Mouse (Mus musculus) layer of hippocampus, adult 9-10 months (tissue): ENCODE measurements around the gene Atp5d.

ENCODE experiments used
- DNase-seq: peaks from one replicate; pipeline ENCODE4 v3.0.0; 2022; ENCODE audit warnings: low spot score

Gene Atp5d

GRCm38 (mm10) chr10:80117736-80118135 is 20.7 kb upstream of the Atp5d start:
- DNase-seq: no peak

- DNase-seq: no peak
Observed at GRCm38 (mm10) chr10:80118552-80118951, 19.9 kb upstream of the Atp5d start.

- DNase-seq: no peak
Observed at GRCm38 (mm10) chr10:80120146-80120545, 18.3 kb upstream of the Atp5d start.

- no peak for DNase-seq
Observed at GRCm38 (mm10) chr10:80121639-80122038, 16.8 kb upstream of the Atp5d start.

GRCm38 (mm10) chr10:80123932-80124562 is 14.4 kb upstream of the Atp5d start:
- no peak for DNase-seq

- DNase-seq: no peak
Observed at GRCm38 (mm10) chr10:80127920-80128319, 10.5 kb upstream of the Atp5d start.

- no peak for DNase-seq
Observed at GRCm38 (mm10) chr10:80129846-80130245, 8.6 kb upstream of the Atp5d start.

GRCm38 (mm10) chr10:80130403-80131031 is 7.9 kb upstream of the Atp5d start:
- DNase-seq: no peak

GRCm38 (mm10) chr10:80131316-80131951 is 7.0 kb upstream of the Atp5d start:
- no peak for DNase-seq

GRCm38 (mm10) chr10:80131952-80132350 is 6.5 kb upstream of the Atp5d start:
- DNase-seq: no peak

- DNase-seq: no peak
Observed at GRCm38 (mm10) chr10:80133226-80133849, 5.1 kb upstream of the Atp5d start.

- DNase-seq: no peak
Observed at GRCm38 (mm10) chr10:80134421-80134820, 4.0 kb upstream of the Atp5d start.

GRCm38 (mm10) chr10:80135161-80135560 is 3.3 kb upstream of the Atp5d start:
- DNase-seq: no peak

GRCm38 (mm10) chr10:80135641-80136040 is 2.8 kb upstream of the Atp5d start:
- DNase-seq: no peak

- DNase-seq: no peak
Observed at GRCm38 (mm10) chr10:80136179-80136951, 2.1 kb upstream of the Atp5d start.

GRCm38 (mm10) chr10:80136952-80137625 is 1.3 kb upstream of the Atp5d start:
- DNase-seq: no peak

- DNase-seq: no peak
Observed at GRCm38 (mm10) chr10:80137626-80138552, 543 bp upstream of the Atp5d start.

- no peak for DNase-seq
Observed at GRCm38 (mm10) chr10:80139439-80139775, 975 bp downstream of the Atp5d start.

- DNase-seq: no peak
Observed at GRCm38 (mm10) chr10:80139975-80140665, 1.7 kb downstream of the Atp5d start.

- no peak for DNase-seq
Observed at GRCm38 (mm10) chr10:80140666-80141035, 2.2 kb downstream of the Atp5d start, which contains the start of gene Cbarp. Cbarp (minus strand) TSS chr10:80140835.
